Mouse (Mus musculus): ENCODE data around the gene Adcyap1r1. TPM values are rescaled to one million over a fixed set of nuclear protein-coding genes. Genes with fewer than 3 reads are reported as not detected.

Adcyap1r1 gene
- total and polyA plus RNA-seq, 3 experiments, result not detected

DNA sequence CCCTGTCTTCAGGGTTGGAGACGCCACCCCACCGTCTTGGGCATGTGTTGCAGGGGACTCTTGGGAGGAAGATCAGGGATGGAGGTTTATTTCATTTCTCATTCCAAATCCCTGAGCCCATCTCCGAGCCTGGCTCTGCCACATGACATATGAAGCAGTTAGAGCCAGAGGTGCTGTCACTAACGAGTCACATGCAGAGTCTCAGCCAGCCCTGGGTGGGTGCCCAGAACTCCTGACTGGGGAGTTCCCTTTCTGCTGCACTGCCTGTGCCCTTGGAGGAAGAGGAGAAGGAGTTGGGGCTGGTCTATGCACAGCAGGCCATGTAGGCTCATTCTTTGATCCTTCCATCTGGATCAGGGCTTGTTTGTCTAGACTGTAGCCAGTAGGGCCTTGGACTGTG, 13.5 kb downstream of the Adcyap1r1 start:
- DNase-seq (ENCODE audit: low read depth, low spot score), result no peak
- Histone ChIP-seq H3K9me3 (replicated peaks; ENCODE audit: insufficient read depth, low read length) (no peaks in the 10 kb centered on the region), H3K79me2 (ENCODE audit: control insufficient read depth, insufficient read depth, low read length, poor library complexity) (no peaks in the 10 kb centered on the region), H3K4me1 (ENCODE audit: control insufficient read depth in 1 of 2, insufficient read depth in 2 of 2, low read length in 2 of 2) (no peaks in the 10 kb centered on the region), H3K4me3 (ENCODE audit: control insufficient read depth in 1 of 2, insufficient read depth in 1 of 2, low read depth in 2 of 2, low read length in 2 of 2) (no peak overlapping the region), H3K27me3 (ENCODE audit: control insufficient read depth in 1 of 2, insufficient read depth in 2 of 2, low read length in 2 of 2) (no peaks in the 10 kb centered on the region), H3K9ac (ENCODE audit: control insufficient read depth, low read depth, low read length, poor library complexity, severe bottlenecking) (no peak overlapping the region), H3K27ac (ENCODE audit: control insufficient read depth, low read depth, low read length) (no peak overlapping the region), H3K36me3 (ENCODE audit: control insufficient read depth in 1 of 2, insufficient read depth in 2 of 2, low read length in 2 of 2) (no peaks in the 10 kb centered on the region)
- TF ChIP-seq MYC (IDR thresholded peaks at IDR 0.05; ENCODE audit: low read depth, low read length), result no peak
- TF ChIP-seq MAFK (IDR thresholded peaks at IDR 0.05; ENCODE audit: borderline replicate concordance, low read depth, low read length), result no peak
- TF ChIP-seq TAL1 (IDR thresholded peaks at IDR 0.05; ENCODE audit: low read length), result no peak
- TF ChIP-seq POLR2AphosphoS2 (IDR thresholded peaks at IDR 0.05; ENCODE audit: low read length), result no peak
- TF ChIP-seq ETS1 (IDR thresholded peaks at IDR 0.05; ENCODE audit: low read depth, low read length), result no peak
- TF ChIP-seq E2F4 (IDR thresholded peaks at IDR 0.05; ENCODE audit: borderline replicate concordance, low read depth, low read length), result no peak
- no peak for TF ChIP-seq UBTF (IDR thresholded peaks at IDR 0.05; ENCODE audit: borderline replicate concordance, insufficient read depth, low read depth, low read length)
- no peak for TF ChIP-seq EP300 (IDR thresholded peaks at IDR 0.05; ENCODE audit: low read depth in 1 of 2, low read length in 2 of 2)
- TF ChIP-seq NELFE (IDR thresholded peaks at IDR 0.05; ENCODE audit: low read depth, low read length), result no peak
- TF ChIP-seq ZNF384 (IDR thresholded peaks at IDR 0.05; ENCODE audit: low read depth, low read length), result no peak
- TF ChIP-seq CHD2 (IDR thresholded peaks at IDR 0.05; ENCODE audit: low read length), result no peak
- TF ChIP-seq NRF1 (IDR thresholded peaks at IDR 0.05; ENCODE audit: insufficient read depth, low read depth, low read length, poor library complexity, severe bottlenecking), result no peak
- TF ChIP-seq ZKSCAN1 (IDR thresholded peaks at IDR 0.05; ENCODE audit: low read depth, low read length), result no peak
- TF ChIP-seq ZC3H11A (IDR thresholded peaks at IDR 0.05; ENCODE audit: low read depth, low read length), result no peak
- TF ChIP-seq CHD1 (IDR thresholded peaks at IDR 0.05; ENCODE audit: low read depth, low read length), result no peak
- TF ChIP-seq MYB (IDR thresholded peaks at IDR 0.05; ENCODE audit: low read depth, low read length), result no peak

DNA sequence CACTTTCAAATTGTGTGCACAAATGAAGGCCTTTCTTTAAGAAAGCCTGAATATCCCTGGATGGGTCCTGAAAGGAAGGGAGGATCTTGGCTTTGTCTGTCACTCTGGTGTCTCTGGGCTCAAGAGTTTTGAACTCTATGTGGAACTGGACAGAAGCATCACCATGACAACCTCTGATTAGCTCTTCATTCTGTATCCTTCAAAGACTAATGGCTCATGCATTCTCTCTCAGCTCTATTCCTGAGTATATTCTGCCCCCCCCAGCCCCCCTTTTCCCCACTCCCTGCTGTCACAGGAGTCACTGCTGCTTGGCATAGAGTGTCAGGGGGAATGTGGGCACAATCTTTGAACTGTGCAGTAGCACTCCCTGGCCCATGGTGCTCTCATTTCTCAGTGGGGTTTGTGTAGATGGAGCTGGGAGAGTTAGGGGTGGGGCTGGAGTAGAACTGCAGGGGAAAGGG, 14.6 kb downstream of the Adcyap1r1 start:
- Histone ChIP-seq H3K27me3 (ENCODE audit: control insufficient read depth in 1 of 2, insufficient read depth in 2 of 2, low read length in 2 of 2) (no peaks in the 10 kb centered on the region), H3K4me3 (ENCODE audit: control insufficient read depth in 1 of 2, insufficient read depth in 1 of 2, low read depth in 2 of 2, low read length in 2 of 2) (no peak overlapping the region), H3K9ac (ENCODE audit: control insufficient read depth, low read depth, low read length, poor library complexity, severe bottlenecking) (no peak overlapping the region), H3K9me3 (replicated peaks; ENCODE audit: insufficient read depth, low read length) (no peaks in the 10 kb centered on the region), H3K27ac (ENCODE audit: control insufficient read depth, low read depth, low read length) (no peak overlapping the region), H3K79me2 (ENCODE audit: control insufficient read depth, insufficient read depth, low read length, poor library complexity) (no peaks in the 10 kb centered on the region), H3K36me3 (ENCODE audit: control insufficient read depth in 1 of 2, insufficient read depth in 2 of 2, low read length in 2 of 2) (no peaks in the 10 kb centered on the region), H3K4me1 (ENCODE audit: control insufficient read depth in 1 of 2, insufficient read depth in 2 of 2, low read length in 2 of 2) (no peaks in the 10 kb centered on the region)
- no peak for DNase-seq (ENCODE audit: low read depth, low spot score)
- TF ChIP-seq MAZ (IDR thresholded peaks at IDR 0.05; ENCODE audit: low read depth, low read length) (no peak), GATA1 (IDR thresholded peaks at IDR 0.05; ENCODE audit: low read depth, low read length) (no peak), ZMIZ1 (IDR thresholded peaks at IDR 0.05; ENCODE audit: low read depth, low read length) (no peak), UBTF (IDR thresholded peaks at IDR 0.05; ENCODE audit: borderline replicate concordance, insufficient read depth, low read depth, low read length) (no peak)
